Mouse (Mus musculus) left cerebral cortex, adult 18-20 months (tissue): Measurements from ENCODE around the gene Amz1. TPM values are rescaled to one million over a fixed set of nuclear protein-coding genes. Genes with fewer than 3 reads are reported as not detected.

Experiments used
- DNase-seq, 2 experiments: peaks; one replicate each; pipeline ENCODE4 v3.0.0; 2021 to 2022; ENCODE audit warnings: low spot score in 2 of 2, mixed read lengths in 1 of 2
- total RNA-seq, 2 experiments: library from RNA; stranded (reverse); gene quantifications; 2 replicates each; pipeline ENCODE4 v1.2.3; 2021

The Amz1 gene
- total RNA-seq, 2 experiments from 2014 or later, result 17.7 to 22.3 TPM

- no peak for DNase-seq
Observed at GRCm38 (mm10) chr5:140799190-140799589, 75.3 kb downstream of the Amz1 start.

GRCm38 (mm10) chr5:140800288-140800923, 76.5 kb downstream of the Amz1 start:
- no peak for DNase-seq

GRCm38 (mm10) chr5:140801782-140802181, 77.9 kb downstream of the Amz1 start:
- DNase-seq, result no peak

GRCm38 (mm10) chr5:140806252-140806651, 82.3 kb downstream of the Amz1 start:
- DNase-seq, result no peak

GRCm38 (mm10) chr5:140806939-140807338, 83.0 kb downstream of the Amz1 start:
- DNase-seq, result no peak

Other genes starting within 250 kb of the Amz1 start
- 10 to 100 TPM; 16.2 to 17.4 TPM for gene Chst12, start 218.6 kb upstream of the Amz1 start, total RNA-seq
- gene Grifin, start 159.1 kb upstream of the Amz1 start, total RNA-seq, result not detected
- 10 to 100 TPM; 17.0 to 17.1 TPM for gene Lfng, start 116.8 kb upstream of the Amz1 start, total RNA-seq
- 100 to 1,000 TPM; 202 to 209 TPM for gene Ttyh3, start 75.1 kb upstream of the Amz1 start, total RNA-seq
- gene Iqce, start 21.7 kb upstream of the Amz1 start, total RNA-seq, result 10 to 100 TPM; 46.5 to 55.3 TPM
- 10 to 100 TPM; 17.6 to 17.8 TPM for gene Brat1, start 19.1 kb upstream of the Amz1 start, total RNA-seq
- 10 to 100 TPM; 61.3 to 71.0 TPM for gene Gna12, start 106.3 kb downstream of the Amz1 start, total RNA-seq